Mouse (Mus musculus) intestine, embryonic 16.5 days (tissue): Measurements from ENCODE around the gene Sipa1l1. TPM values are rescaled to one million over a fixed set of nuclear protein-coding genes. Genes with fewer than 3 reads are reported as not detected.

ENCODE experiments used
- ATAC-seq: fragments of 200-750 bp; cut with Nextera tagmentation; 2 replicates; pipeline ENCODE4 v1.8.0; 2017; ENCODE audit warnings: moderate TSS enrichment, moderate library complexity
- H3K27ac ChIP-seq: fragments of 300-500 bp; sonication (generic); 2 replicates; pipeline ENCODE4 v1.5.1; 2014; ENCODE audit warnings: mild to moderate bottlenecking, low read length
- H3K27me3 ChIP-seq: fragments of 300-500 bp; sonication (generic); replicated peaks from 2 replicates; pipeline ENCODE4 v1.6.1; 2014; ENCODE audit warnings: low read length, control low read depth, mixed read lengths; ENCODE audit not compliant: control insufficient read depth, insufficient read depth
- H3K36me3 ChIP-seq: fragments of 300-500 bp; sonication (generic); 2 replicates; pipeline ENCODE4 v1.6.1; 2014; ENCODE audit warnings: low read length, control low read depth; ENCODE audit not compliant: control insufficient read depth, insufficient read depth
- H3K4me1 ChIP-seq: fragments of 300-500 bp; sonication (generic); 2 replicates; pipeline ENCODE4 v1.6.1; 2014; ENCODE audit warnings: low read length, control low read depth, mixed read lengths; ENCODE audit not compliant: control insufficient read depth, insufficient read depth
- H3K4me2 ChIP-seq: fragments of 300-500 bp; sonication (generic); 2 replicates; pipeline ENCODE4 v1.6.1; 2014; ENCODE audit warnings: low read depth, low read length, control low read depth
- H3K4me3 ChIP-seq: fragments of 300-500 bp; sonication (generic); 2 replicates; pipeline ENCODE4 v1.5.1; 2014; ENCODE audit warnings: mild to moderate bottlenecking, low read length
- H3K9ac ChIP-seq: fragments of 300-500 bp; sonication (generic); 2 replicates; pipeline ENCODE4 v1.6.1; 2014; ENCODE audit warnings: low read depth, low read length
- H3K9me3 ChIP-seq: fragments of 300-500 bp; sonication (generic); 2 replicates; pipeline ENCODE4 v1.6.1; 2016; ENCODE audit warnings: low read length, control low read depth; ENCODE audit not compliant: control insufficient read depth
- whole genome bisulfite sequencing: fragments of 180-500 bp; shearing (Covaris S2); extraction: QIAGEN DNeasy Blood & Tissue Kit; methylation state at CpG from one replicate; pipeline ENCODE4 v1.1.7; 2014; 5-methylcytosine and 5-hydroxymethylcytosine counted together
- polyA plus RNA-seq: library from polyadenylated mRNA; unstranded; fragments of >200 nt; fragmentation: Nextera tagmentation; extraction: Ambion mirVana; gene quantifications from 2 replicates; pipeline ENCODE4 v1.2.1, GENCODE M21; 2015

The Sipa1l1 gene
- 20.1 and 21.2 TPM in 2 replicates for polyA plus RNA-seq

DNA sequence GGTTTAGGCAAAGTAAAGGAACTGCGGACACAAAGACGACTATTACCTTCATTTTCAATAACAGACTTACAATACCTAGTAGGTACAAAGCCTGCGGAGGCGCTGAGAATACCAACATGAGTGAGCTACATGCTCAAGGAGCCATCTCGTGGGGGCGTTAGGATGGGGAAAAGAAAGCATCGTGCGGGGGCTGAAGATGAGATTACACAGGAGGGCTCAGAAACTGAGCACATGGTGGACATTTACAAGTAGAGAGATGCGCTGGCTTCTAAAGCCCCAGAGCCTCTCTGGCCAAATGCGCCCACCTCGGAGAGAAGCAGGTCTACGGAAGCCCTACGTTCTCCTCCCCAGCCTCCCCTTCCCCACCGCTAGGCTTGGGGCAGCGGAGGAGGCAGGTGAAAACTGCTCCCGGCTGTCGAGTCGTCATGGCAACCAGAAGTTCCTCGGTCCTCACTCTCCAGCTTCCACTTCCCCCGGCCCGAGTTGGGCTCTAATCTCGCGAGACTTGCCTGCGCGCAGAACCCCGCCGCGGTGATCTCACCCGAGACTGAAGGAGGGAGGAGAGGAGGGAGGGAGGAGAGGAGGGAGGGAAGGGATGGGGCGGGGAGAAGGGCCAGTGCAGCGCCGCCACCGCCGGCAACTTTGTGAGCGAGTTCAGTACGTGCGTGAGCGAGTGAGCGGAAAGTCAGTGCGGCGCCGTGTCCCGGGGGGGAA is at the start of gene Sipa1l1:
Sipa1l1 (plus strand) TSS at position 501 of the 714 bp plus-strand sequence.
- Histone ChIP-seq H3K9ac (peak within 1 kb of the TSS; percentile 91), H3K4me2 (peak within 1 kb of the TSS; percentile 89), H3K27ac (peak within 1 kb of the TSS; percentile 94), H3K4me3 (peak within 1 kb of the TSS; percentile 82), H3K36me3 (no peaks in the 10 kb centered on the region), H3K9me3 (no peaks in the 10 kb centered on the region), H3K4me1 (peaks cover 14% of the 10 kb centered on the region), H3K27me3 (no peaks in the 10 kb centered on the region)
- peak; percentile 88 for ATAC-seq
- WGBS: 1% methylated on average over 36 of the region's 43 CpGs

DNA sequence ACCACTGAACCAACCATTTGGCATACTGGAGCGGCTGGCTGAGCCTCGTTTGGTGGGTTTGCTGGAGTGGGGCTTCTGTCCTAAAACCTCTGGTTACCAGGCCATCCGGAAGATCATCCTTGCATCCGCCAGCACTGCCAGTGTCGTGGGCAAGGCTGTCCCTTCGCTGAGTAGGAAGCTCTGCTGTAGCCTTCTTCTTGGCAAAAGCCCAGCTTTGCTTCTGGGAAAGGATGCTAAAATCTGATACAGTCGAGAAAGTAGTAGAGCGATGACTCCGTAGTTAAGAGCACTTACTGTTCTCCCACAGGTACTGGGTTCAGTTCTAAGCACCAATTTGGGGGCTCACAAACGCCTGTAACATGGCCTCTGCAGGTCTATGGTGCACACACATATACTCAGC is 47.2 kb upstream of the Sipa1l1 start:
- 0 out of 2 replicates have a peak, but pooled peaks have one; percentile 8 for ATAC-seq

DNA sequence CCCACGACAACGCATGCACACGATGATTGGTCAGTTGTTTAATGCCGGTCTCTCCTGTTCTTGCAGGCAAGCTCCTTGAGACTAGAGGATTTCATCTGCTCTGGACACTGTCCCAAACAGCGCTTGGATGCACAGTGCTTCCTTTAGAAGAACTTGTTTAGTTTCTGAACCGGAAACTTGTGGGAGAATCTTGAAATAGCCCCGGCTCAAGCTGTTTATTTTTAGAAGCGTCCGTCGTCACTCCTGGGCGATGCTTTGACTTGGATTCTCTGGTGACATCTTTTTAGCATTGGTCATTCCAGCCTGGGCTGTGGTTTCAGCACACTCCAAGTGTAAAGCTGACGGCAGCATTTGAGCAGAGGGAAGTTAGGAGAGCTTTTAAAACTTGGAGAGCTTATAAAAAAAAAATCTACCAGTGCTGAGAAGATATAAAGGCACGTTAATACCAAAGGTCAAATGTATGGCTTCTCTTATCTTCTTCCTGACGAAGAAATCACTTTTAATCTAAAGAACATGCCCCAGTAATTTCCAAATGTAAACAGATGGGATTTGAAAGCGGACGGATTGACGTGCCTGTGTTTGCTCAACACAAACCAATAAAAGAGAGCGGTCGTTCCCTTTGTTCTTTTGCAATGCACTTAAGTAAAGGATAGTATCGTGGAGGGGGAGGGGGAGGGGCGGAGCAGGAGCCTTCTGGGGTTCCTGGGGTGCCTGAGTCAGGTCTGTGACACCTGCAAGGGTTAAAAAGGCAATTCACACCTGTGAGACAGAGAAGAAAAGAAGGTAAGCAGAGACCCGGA is 46.5 kb upstream of the Sipa1l1 start:
- Histone ChIP-seq H3K9me3 (no peaks in the 10 kb centered on the region), H3K4me1 (peaks cover 12% of the 10 kb centered on the region; the same call in 1 of the 2 replicates), H3K9ac (no peak overlapping the region), H3K36me3 (no peaks in the 10 kb centered on the region), H3K27ac (0 out of 2 replicates have a peak overlapping the region, but pooled peaks have one; percentile 13), H3K4me3 (no peak overlapping the region; the same call in 1 of the 2 replicates), H3K4me2 (peak overlapping the region; percentile 42), H3K27me3 (no peaks in the 10 kb centered on the region)
- WGBS: 7% methylated on average over 22 of the region's 22 CpGs
- ATAC-seq: peak; percentile 83

More for the DNA sequence above, 47.2 kb upstream of the Sipa1l1 start:
- WGBS: 53% methylated on average over 10 of the region's 10 CpGs
- Histone ChIP-seq H3K9me3 (no peaks in the 10 kb centered on the region), H3K4me1 (peaks cover 12% of the 10 kb centered on the region; the same call in 1 of the 2 replicates), H3K4me2 (peak overlapping the region; percentile 42), H3K4me3 (no peak overlapping the region), H3K9ac (no peak overlapping the region), H3K27ac (no peak overlapping the region), H3K27me3 (no peaks in the 10 kb centered on the region), H3K36me3 (no peaks in the 10 kb centered on the region)

DNA sequence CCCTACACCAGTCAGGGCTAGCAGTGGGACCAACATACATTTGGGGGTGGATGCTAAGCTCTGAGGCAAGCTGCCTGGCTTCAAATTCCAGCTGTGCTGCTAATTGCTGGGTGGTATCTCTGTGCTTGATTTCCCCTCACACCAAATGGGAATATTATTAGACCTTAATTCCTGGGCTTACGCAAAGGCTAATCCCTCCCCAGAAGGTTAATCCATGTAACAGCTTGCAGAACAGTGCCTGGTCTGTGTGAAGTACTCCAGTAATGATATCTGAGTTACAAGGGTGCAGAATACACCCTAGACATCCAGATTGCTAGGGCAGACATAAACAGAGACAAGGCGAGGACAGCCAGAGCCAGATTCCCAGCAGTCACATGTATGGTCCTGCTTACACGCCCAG is 42.3 kb upstream of the Sipa1l1 start:
- ATAC-seq: no peak

DNA sequence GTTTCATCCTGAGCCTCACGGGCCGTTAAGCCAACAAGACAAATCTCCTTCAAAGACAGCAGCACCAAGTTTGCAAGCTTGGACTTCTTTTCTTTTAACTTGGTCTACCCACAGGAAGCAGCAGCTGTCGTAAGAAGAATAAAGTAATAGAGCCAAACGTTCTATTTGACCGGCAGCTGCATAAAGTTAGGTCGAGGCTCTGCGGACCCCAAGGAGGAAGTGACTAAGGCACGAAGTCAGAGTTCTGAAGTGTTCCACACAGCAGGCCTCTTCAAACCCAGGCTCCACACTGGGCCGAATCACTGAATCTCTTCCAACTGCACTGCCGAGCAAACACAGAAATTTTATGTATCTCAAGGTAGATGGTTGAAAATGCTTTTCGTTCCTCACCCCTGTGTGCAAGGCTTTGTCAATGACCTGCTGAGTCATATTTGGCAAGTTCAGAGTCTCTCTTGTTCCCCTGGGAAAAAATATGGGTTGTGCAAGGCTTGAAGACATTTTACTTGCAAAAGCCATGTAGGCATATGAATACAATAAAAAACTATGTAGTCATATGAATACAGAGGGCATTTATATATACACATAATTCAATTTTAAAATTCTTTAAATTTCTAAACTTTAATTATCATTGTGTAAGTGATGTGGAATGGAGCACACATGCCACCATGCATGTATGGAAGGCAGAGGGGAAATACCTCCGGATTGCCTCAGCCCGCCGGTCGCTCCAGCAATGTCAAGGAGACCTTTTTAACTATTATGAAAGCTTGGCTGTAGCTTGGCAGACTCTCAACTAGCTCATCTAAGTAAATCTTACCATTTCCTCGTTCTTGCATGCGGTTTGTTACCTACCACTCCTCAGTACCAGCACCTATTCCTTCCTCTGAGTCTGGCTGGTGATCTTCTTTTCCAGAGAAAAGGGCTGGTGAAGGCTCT is 29.6 kb upstream of the Sipa1l1 start:
- H3K27ac ChIP-seq: no peak overlapping the region
- 85% methylated on average over 17 of the region's 17 CpGs for WGBS
- H3K9me3 ChIP-seq: no peaks in the 10 kb centered on the region
- no peak overlapping the region for H3K4me2 ChIP-seq
- H3K36me3 ChIP-seq: no peaks in the 10 kb centered on the region
- ATAC-seq: no peak
- H3K27me3 ChIP-seq: no peaks in the 10 kb centered on the region
- H3K9ac ChIP-seq: no peak overlapping the region
- H3K4me3 ChIP-seq: no peak overlapping the region
- no peaks in the 10 kb centered on the region for H3K4me1 ChIP-seq

More for the DNA sequence above, 42.3 kb upstream of the Sipa1l1 start:
- H3K9ac ChIP-seq: no peak overlapping the region
- H3K27me3 ChIP-seq: no peaks in the 10 kb centered on the region
- no peaks in the 10 kb centered on the region for H3K36me3 ChIP-seq
- no peak overlapping the region for H3K27ac ChIP-seq
- WGBS: 60% methylated on average over 3 of the region's 3 CpGs
- H3K9me3 ChIP-seq: no peaks in the 10 kb centered on the region
- peaks cover 12% of the 10 kb centered on the region; the same call in 1 of the 2 replicates for H3K4me1 ChIP-seq
- H3K4me3 ChIP-seq: no peak overlapping the region
- no peak overlapping the region for H3K4me2 ChIP-seq

DNA sequence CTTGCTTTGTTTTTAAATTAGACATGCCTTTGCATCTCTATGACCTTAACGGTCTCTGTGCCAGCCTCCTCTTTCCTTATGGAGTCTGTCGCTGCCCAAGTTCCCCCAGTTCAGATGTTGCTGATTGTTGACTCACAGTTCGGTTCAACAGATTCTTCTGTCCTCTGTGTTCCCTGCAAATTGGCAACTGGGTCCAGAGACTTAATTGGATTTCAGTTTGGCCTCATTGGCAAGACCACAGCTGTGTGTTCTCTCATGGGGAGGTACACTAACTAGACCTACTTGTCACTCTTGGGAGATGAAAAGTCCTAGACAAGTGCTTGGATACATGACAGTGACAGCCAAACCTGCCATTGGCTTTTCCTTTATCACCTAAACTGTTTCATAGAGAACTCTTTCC is 25.7 kb upstream of the Sipa1l1 start:
- H3K27ac ChIP-seq: no peak overlapping the region
- no peak overlapping the region for H3K4me2 ChIP-seq
- H3K27me3 ChIP-seq: no peaks in the 10 kb centered on the region
- no peaks in the 10 kb centered on the region for H3K36me3 ChIP-seq
- H3K9me3 ChIP-seq: no peaks in the 10 kb centered on the region
- no peaks in the 10 kb centered on the region for H3K4me1 ChIP-seq
- 92% methylated on average over 3 of the region's 3 CpGs for WGBS
- no peak overlapping the region for H3K9ac ChIP-seq
- no peak overlapping the region for H3K4me3 ChIP-seq
- no peak for ATAC-seq

DNA sequence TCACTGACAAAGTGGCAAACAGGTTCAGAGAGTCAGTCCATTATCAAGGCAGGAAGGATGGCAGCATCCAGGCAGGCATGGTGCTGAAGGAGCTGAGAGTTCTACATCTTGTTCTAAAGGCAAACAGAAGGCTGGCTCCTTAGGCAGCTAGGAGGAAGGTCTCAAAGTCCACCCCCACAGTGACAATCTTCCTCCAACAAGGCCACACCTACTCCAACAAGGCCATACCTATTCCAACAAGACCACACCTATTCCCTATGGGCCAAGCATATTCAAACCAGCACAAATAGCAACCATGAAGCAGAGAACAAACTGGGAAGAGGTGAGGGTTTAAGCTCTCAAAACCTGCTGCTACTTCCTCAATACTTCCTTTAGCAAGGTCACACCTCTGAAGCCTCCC is 23.9 kb upstream of the Sipa1l1 start:
- peak; percentile 81 for ATAC-seq
- no peaks in the 10 kb centered on the region for H3K27me3 ChIP-seq
- no peaks in the 10 kb centered on the region for H3K36me3 ChIP-seq
- no peaks in the 10 kb centered on the region for H3K9me3 ChIP-seq
- no peak overlapping the region for H3K27ac ChIP-seq
- no peak overlapping the region for H3K4me3 ChIP-seq
- H3K4me1 ChIP-seq: no peaks in the 10 kb centered on the region
- no peak overlapping the region for H3K9ac ChIP-seq
- no peak overlapping the region for H3K4me2 ChIP-seq

DNA sequence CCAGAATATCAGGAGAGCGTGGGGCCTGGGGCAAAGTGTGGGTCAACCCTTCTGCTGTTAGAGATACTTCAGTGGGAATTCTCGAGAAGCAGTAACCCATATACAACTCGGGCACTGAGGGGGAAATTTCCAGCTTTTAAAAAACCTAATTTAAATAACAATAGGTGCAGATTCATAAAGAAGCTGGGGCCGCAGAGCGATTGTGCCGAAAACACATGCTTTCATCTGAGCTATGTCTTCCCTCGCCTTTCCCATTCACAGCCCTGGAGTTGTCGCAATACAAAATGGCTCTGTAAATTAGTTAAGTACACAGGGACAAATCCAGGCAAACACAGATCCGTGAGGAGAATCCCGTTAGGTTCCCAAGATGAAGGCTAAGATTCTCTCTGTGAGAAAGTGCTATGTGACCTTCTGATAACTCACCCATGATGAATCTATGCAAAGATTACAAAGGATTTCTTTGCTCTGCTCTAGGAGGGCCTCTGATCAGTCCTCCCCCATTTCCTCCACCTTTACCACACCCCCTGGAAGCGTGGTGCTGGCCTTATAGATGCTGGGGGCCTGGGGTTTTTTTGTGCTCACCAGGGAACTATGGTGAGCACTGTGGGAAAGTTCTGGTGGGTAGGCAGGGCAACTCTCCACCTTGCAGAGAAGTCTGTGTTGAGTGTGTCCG is 22.0 kb upstream of the Sipa1l1 start:
- ATAC-seq: no peak
- no peak overlapping the region for H3K9ac ChIP-seq
- no peaks in the 10 kb centered on the region for H3K9me3 ChIP-seq
- no peak overlapping the region for H3K4me2 ChIP-seq
- no peaks in the 10 kb centered on the region for H3K27me3 ChIP-seq
- H3K4me3 ChIP-seq: no peak overlapping the region
- H3K36me3 ChIP-seq: no peaks in the 10 kb centered on the region
- WGBS: 75% methylated on average over 12 of the region's 12 CpGs
- no peak overlapping the region for H3K27ac ChIP-seq
- H3K4me1 ChIP-seq: no peaks in the 10 kb centered on the region
